Mouse (Mus musculus) layer of hippocampus, postnatal 10 days (tissue): ENCODE results near the gene Olfr459. TPM values are rescaled to one million over a fixed set of nuclear protein-coding genes. Genes with fewer than 3 reads are reported as not detected.

Experiments
- total RNA-seq, 2 experiments: library from RNA; stranded (reverse); gene quantifications; 2 replicates each; pipeline ENCODE4 v1.2.3; 2021

Olfr459 gene
- total RNA-seq, 2 experiments from 2014 or later, result not detected

Other genes with a start within 250 kb of the Olfr459 start
- gene Ephb6, start 169.7 kb downstream of the Olfr459 start, total RNA-seq, result 10 to 100 TPM; 68.2 to 70.3 TPM
- gene Trpv6, start 138.8 kb downstream of the Olfr459 start, total RNA-seq, result 1 to 10 TPM in 1 of 2 experiments, under 1 TPM in 1; 0.67 to 1.4 TPM
- gene Trpv5, start 94.4 kb downstream of the Olfr459 start, total RNA-seq, result not detected
- not detected for gene Llcfc1, start 90.7 kb downstream of the Olfr459 start, total RNA-seq
- not detected for gene Kel, start 70.8 kb downstream of the Olfr459 start, total RNA-seq
- not detected for gene Pip, start 72.4 kb upstream of the Olfr459 start, total RNA-seq
- not detected for gene Sval2, start 77.8 kb upstream of the Olfr459 start, total RNA-seq
- gene Sval1, start 176.5 kb upstream of the Olfr459 start, total RNA-seq, result not detected
- not detected for gene Sval3, start 193.0 kb upstream of the Olfr459 start, total RNA-seq